Mouse (Mus musculus) limb, embryonic 14.5 days (tissue): ENCODE results near the gene Slc35f1. TPM values are rescaled to one million over a fixed set of nuclear protein-coding genes. Genes with fewer than 3 reads are reported as not detected.

ENCODE experiments used
- ATAC-seq: fragments of 200-750 bp; cut with Nextera tagmentation; 2 replicates; pipeline ENCODE4 v1.8.0; 2017; ENCODE audit warnings: low read depth, moderate number of reproducible peaks, moderate TSS enrichment; ENCODE audit not compliant: low FRiP score
- DNase-seq: peaks from one replicate; pipeline ENCODE4 v3.0.0-alpha.2; 2015; ENCODE audit warnings: low spot score
- H3K27ac ChIP-seq: fragments of 300-500 bp; sonication (generic); replicated peaks from 2 replicates; pipeline ENCODE4 v1.5.1; 2014; ENCODE audit warnings: low read depth, mild to moderate bottlenecking, low read length, moderate library complexity, mixed read lengths
- H3K27me3 ChIP-seq: fragments of 300-500 bp; sonication (generic); 2 replicates; pipeline ENCODE4 v1.6.1; 2014; ENCODE audit warnings: low read length, mixed read lengths; ENCODE audit not compliant: control insufficient read depth, insufficient read depth
- H3K36me3 ChIP-seq: fragments of 300-500 bp; sonication (generic); 2 replicates; pipeline ENCODE4 v1.6.1; 2014; ENCODE audit warnings: mild to moderate bottlenecking, low read length, moderate library complexity, mixed read lengths; ENCODE audit not compliant: control insufficient read depth, insufficient read depth
- H3K4me1 ChIP-seq: fragments of 300-500 bp; sonication (generic); 2 replicates; pipeline ENCODE4 v1.6.1; 2014; ENCODE audit warnings: antibody characterized with exemption, low read length, mixed read lengths; ENCODE audit not compliant: control insufficient read depth, insufficient read depth
- H3K4me2 ChIP-seq: fragments of 300-500 bp; sonication (generic); replicated peaks from 2 replicates; pipeline ENCODE4 v1.6.1; 2014; ENCODE audit warnings: low read depth, mild to moderate bottlenecking, low read length, moderate library complexity; ENCODE audit not compliant: severe bottlenecking
- H3K4me3 ChIP-seq: fragments of 300-500 bp; sonication (generic); replicated peaks from 2 replicates; pipeline ENCODE4 v1.5.1; 2014; ENCODE audit warnings: low read length
- H3K9ac ChIP-seq: fragments of 300-500 bp; sonication (generic); 2 replicates; pipeline ENCODE4 v1.6.1; 2014; ENCODE audit warnings: mild to moderate bottlenecking, low read depth, low read length, moderate library complexity; ENCODE audit not compliant: severe bottlenecking
- H3K9me3 ChIP-seq: fragments of 300-500 bp; sonication (generic); 2 replicates; pipeline ENCODE4 v1.6.1; 2016; ENCODE audit warnings: low read length; ENCODE audit not compliant: control insufficient read depth
- POLR2A ChIP-seq: fragments of 200-500 bp; IDR thresholded peaks from 2 replicates; pipeline ENCODE4 v1.8.0; 2012; ENCODE audit warnings: inconsistent platforms, mild to moderate bottlenecking, moderate library complexity, borderline replicate concordance; ENCODE audit not compliant: insufficient read depth, insufficient read length; ENCODE audit errors: extremely low read depth
- WGBS: fragments of 180-500 bp; shearing (Covaris S2); extraction: QIAGEN DNeasy Blood & Tissue Kit; methylation state at CpG from one replicate; pipeline ENCODE4 v1.1.7; 2014; 5-methylcytosine and 5-hydroxymethylcytosine counted together
- polyA plus RNA-seq, 2 experiments: library from polyadenylated mRNA; depleted of rRNA in 1 of 2; stranded (reverse) in 1 of 2; unstranded in 1 of 2; fragments of >200 nt; fragmentation: Nextera tagmentation in 1 of 2; extraction: Ambion mirVana in 1 of 2; gene quantifications; 2 replicates each; pipeline versions ENCODE4 v1.2.1 to v1.2.3; 2012 to 2014

Slc35f1 gene
- polyA plus RNA-seq, 2 experiments = 4.8 to 6.4 TPM

- H3K9me3 ChIP-seq = no peaks in the 10 kb centered on the region
- ATAC-seq = no peak
- no peaks in the 10 kb centered on the region for H3K4me1 ChIP-seq
- 74% methylated on average over 2 of the region's 2 CpGs for WGBS
- H3K4me2 ChIP-seq = no peak overlapping the region
- H3K27me3 ChIP-seq = no peaks in the 10 kb centered on the region
- H3K27ac ChIP-seq = no peak overlapping the region
- no peak for TF ChIP-seq POLR2A
- no peak overlapping the region for H3K4me3 ChIP-seq
- H3K9ac ChIP-seq = no peak overlapping the region
- no peaks in the 10 kb centered on the region for H3K36me3 ChIP-seq
- no peak for DNase-seq
These were observed 96.7 kb downstream of the Slc35f1 start for GRCm38 (mm10) chr10:52787075-52787474.

GRCm38 (mm10) chr10:52791560-52791959, 101.2 kb downstream of the Slc35f1 start:
- 82% methylated on average over 6 of the region's 6 CpGs for WGBS
- DNase-seq (no peak), ATAC-seq (no peak)
- Histone ChIP-seq H3K27ac (no peak overlapping the region), H3K4me2 (no peak overlapping the region), H3K36me3 (no peaks in the 10 kb centered on the region), H3K9ac (no peak overlapping the region), H3K4me3 (no peak overlapping the region), H3K9me3 (no peaks in the 10 kb centered on the region), H3K4me1 (no peaks in the 10 kb centered on the region), H3K27me3 (no peaks in the 10 kb centered on the region)
- no peak for TF ChIP-seq POLR2A

GRCm38 (mm10) chr10:52797454-52797853, 107.1 kb downstream of the Slc35f1 start:
- no peak overlapping the region for H3K27ac ChIP-seq
- ATAC-seq (no peak), DNase-seq (no peak)
- H3K4me1 ChIP-seq = no peaks in the 10 kb centered on the region
- no peak overlapping the region for H3K9ac ChIP-seq
- H3K4me2 ChIP-seq = no peak overlapping the region
- H3K27me3 ChIP-seq = no peaks in the 10 kb centered on the region
- TF ChIP-seq POLR2A = no peak
- no peak overlapping the region for H3K4me3 ChIP-seq
- no peaks in the 10 kb centered on the region for H3K36me3 ChIP-seq
- WGBS = 68% methylated on average over 4 of the region's 4 CpGs
- H3K9me3 ChIP-seq = no peaks in the 10 kb centered on the region

GRCm38 (mm10) chr10:52807808-52808207, 117.5 kb downstream of the Slc35f1 start:
- Histone ChIP-seq H3K4me2 (no peak overlapping the region), H3K4me3 (no peak overlapping the region), H3K9me3 (no peaks in the 10 kb centered on the region), H3K27ac (no peak overlapping the region), H3K4me1 (no peaks in the 10 kb centered on the region), H3K27me3 (no peaks in the 10 kb centered on the region), H3K36me3 (no peaks in the 10 kb centered on the region), H3K9ac (no peak overlapping the region)
- no peak for TF ChIP-seq POLR2A
- ATAC-seq = no peak
- WGBS = 66% methylated on average over 2 of the region's 2 CpGs
- DNase-seq = no peak

GRCm38 (mm10) chr10:52812861-52813260, 122.5 kb downstream of the Slc35f1 start:
- Histone ChIP-seq H3K27me3 (no peaks in the 10 kb centered on the region), H3K4me1 (no peaks in the 10 kb centered on the region), H3K9ac (no peak overlapping the region), H3K9me3 (no peaks in the 10 kb centered on the region), H3K4me3 (no peak overlapping the region), H3K4me2 (no peak overlapping the region), H3K36me3 (no peaks in the 10 kb centered on the region), H3K27ac (no peak overlapping the region)
- WGBS = 85% methylated on average over 4 of the region's 4 CpGs
- ATAC-seq (no peak), DNase-seq (no peak)
- no peak for TF ChIP-seq POLR2A

GRCm38 (mm10) chr10:52814358-52814757, 124.0 kb downstream of the Slc35f1 start:
- Histone ChIP-seq H3K4me1 (no peaks in the 10 kb centered on the region), H3K4me3 (no peak overlapping the region), H3K9me3 (no peaks in the 10 kb centered on the region), H3K27ac (no peak overlapping the region), H3K4me2 (no peak overlapping the region), H3K36me3 (no peaks in the 10 kb centered on the region), H3K27me3 (no peaks in the 10 kb centered on the region), H3K9ac (no peak overlapping the region)
- DNase-seq = no peak
- 91% methylated on average over 5 of the region's 5 CpGs for WGBS
- ATAC-seq = no peak
- TF ChIP-seq POLR2A = no peak
